Mouse (Mus musculus) olfactory bulb, adult 2 months (tissue): ENCODE measurements around the gene Rer1. TPM values are rescaled to one million over a fixed set of nuclear protein-coding genes. Genes with fewer than 3 reads are reported as not detected.

Source experiments
- H3K27ac ChIP-seq: fragments of 200-500 bp; 2 replicates; pipeline ENCODE4 v1.5.1; 2012; ENCODE audit warnings: low read depth, low read length; ENCODE audit not compliant: insufficient read depth
- H3K4me1 ChIP-seq: fragments of 200-500 bp; 2 replicates; pipeline ENCODE4 v1.6.1; 2012; ENCODE audit warnings: low read length; ENCODE audit not compliant: control insufficient read depth, insufficient read depth
- H3K4me3 ChIP-seq: fragments of 200-500 bp; 2 replicates; pipeline ENCODE4 v1.5.1; 2012; ENCODE audit warnings: mild to moderate bottlenecking, low read depth, low read length, moderate library complexity; ENCODE audit not compliant: insufficient read depth
- CTCF ChIP-seq: fragments of 200-500 bp; IDR thresholded peaks from 2 replicates; pipeline ENCODE4 v1.5.1; 2012; ENCODE audit warnings: low read depth, mild to moderate bottlenecking, low read length, moderate library complexity; ENCODE audit not compliant: insufficient read depth
- POLR2A ChIP-seq: fragments of 200-500 bp; IDR thresholded peaks from 2 replicates; pipeline ENCODE4 v1.6.1; 2012; ENCODE audit warnings: mild to moderate bottlenecking, low read depth, low read length, moderate library complexity; ENCODE audit not compliant: insufficient read depth
- WGBS: fragments of 180-500 bp; shearing (Covaris S2); methylation state at CpG from one replicate; pipeline ENCODE4 v1.1.7; 2018; 5-methylcytosine and 5-hydroxymethylcytosine counted together
- polyA plus RNA-seq: library from polyadenylated mRNA; stranded (reverse); fragments of >200 nt; gene quantifications from 2 replicates; pipeline ENCODE4 v1.2.4, GENCODE M21; 2012; ENCODE audit warnings: low replicate concordance; ENCODE audit not compliant: missing spikeins, insufficient read depth, insufficient read length

Gene Rer1
- polyA plus RNA-seq, 1 experiment, result not detected

DNA sequence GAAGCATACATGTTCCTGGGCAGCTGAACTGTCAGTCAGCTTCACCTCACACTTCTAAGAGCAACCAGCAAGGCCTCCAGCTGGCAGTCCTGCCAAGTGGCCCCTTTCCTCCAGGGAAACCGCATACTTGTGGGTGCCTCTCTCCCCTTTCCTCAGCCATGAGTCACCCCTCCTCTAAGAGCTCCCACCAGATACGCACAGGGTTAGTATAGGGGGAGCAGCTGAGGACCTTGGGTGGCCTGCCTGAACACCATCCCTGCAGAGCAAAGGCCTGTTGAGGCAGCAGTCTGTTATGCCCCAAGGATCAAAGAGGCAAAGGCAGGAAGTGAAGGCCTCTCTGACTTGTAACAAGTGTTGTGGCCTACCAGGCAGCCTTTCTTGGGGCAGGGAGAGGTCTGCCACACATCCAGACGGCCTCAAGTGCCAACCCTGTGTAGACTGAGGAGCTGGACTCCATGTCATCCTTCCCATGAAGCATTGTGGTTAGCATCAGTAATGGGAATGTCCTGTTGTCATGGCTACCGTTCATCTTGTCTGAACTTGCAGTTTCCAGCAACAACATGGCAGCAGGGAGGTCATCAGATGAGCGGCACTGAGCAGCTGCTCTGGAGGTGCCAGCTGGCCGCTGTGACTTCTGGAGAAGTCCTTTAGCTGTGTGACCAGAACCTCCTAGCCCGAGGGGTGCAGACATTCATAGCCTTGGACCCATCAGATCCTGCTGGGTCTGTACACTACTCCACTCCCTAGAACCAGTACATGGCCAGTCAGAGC, 40.6 kb upstream of the Rer1 start:
- 64% methylated on average over 7 of the region's 7 CpGs for WGBS
- TF ChIP-seq CTCF (no peak), POLR2A (no peak)
- Histone ChIP-seq H3K4me3 (no peak overlapping the region), H3K4me1 (peaks cover 84% of the 10 kb centered on the region), H3K27ac (peak overlapping the region; percentile 7; the same call in 1 of the 2 replicates)

DNA sequence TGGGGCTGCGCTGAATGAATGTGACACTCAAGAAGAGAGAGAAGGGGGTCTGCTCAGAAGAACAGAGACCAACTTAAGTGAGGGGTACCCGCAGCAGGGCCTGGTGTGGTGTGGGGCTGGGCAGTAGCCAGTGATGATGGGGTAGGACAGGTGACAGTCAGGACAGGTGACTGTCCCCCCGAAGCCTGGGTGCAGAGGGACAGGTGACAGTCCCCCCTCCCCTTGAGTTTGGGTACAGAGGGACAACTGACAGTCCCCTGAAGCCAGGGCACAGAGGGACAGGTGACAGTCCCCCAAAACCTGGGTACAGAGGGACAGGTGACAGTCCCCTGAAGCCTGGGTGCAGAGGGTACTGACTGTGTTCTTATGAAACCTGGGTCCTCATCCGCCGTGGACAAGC, 40.0 kb upstream of the Rer1 start:
- Histone ChIP-seq H3K4me1 (peaks cover 85% of the 10 kb centered on the region), H3K27ac (no peak overlapping the region), H3K4me3 (no peak overlapping the region)
- TF ChIP-seq POLR2A, result no peak
- WGBS, result 97% methylated on average over 5 of the region's 5 CpGs

- no peak for TF ChIP-seq CTCF
- TF ChIP-seq POLR2A, result no peak
- 85% methylated on average over 7 of the region's 7 CpGs for WGBS
These were observed 39.1 kb upstream of the Rer1 start for GRCm38 (mm10) chr4:155125310-155125709.

GRCm38 (mm10) chr4:155123868-155124534, 37.8 kb upstream of the Rer1 start:
- H3K4me1 ChIP-seq, result peaks cover 79% of the 10 kb centered on the region
- WGBS, result 80% methylated on average over 9 of the region's 9 CpGs
- TF ChIP-seq POLR2A, result no peak
- no peak for TF ChIP-seq CTCF
- H3K27ac ChIP-seq, result peak overlapping the region; percentile 95
- H3K4me3 ChIP-seq, result no peak overlapping the region

More at GRCm38 (mm10) chr4:155125310-155125709, 39.1 kb upstream of the Rer1 start:
- Histone ChIP-seq H3K27ac (no peak overlapping the region), H3K4me1 (peaks cover 85% of the 10 kb centered on the region), H3K4me3 (no peak overlapping the region)

DNA sequence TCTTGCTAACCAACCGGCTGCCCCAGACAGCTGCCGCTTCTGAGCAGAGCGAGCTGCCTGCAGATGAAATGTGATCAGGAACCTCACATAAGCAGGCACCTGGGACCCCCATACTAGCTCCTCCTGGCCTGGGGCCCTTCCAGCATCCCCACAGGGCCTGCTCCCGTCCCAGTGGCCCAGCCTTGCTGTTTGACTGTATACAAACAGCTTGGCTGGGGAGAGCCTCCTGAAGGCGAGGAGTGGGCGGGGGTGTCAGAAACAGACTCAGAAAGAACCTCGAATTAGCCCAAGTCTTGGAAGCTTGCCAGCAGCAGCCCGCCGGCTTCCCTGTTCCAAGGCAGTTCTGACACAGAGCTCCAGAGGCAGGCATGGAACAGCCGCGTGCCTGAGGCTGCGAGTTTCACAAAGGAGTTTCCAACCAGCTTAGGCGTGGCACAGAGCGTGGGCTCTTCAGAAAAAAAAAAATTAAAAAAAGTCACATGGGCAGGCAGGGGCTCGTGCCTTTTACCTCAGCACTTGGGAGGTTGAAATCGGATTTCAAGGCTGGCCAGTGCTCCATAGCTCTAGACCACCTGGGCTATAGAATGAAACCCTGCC, 36.4 kb upstream of the Rer1 start:
- WGBS, result 7% methylated on average over 16 of the region's 16 CpGs
- peaks cover 77% of the 10 kb centered on the region for H3K4me1 ChIP-seq
- TF ChIP-seq CTCF (no peak), POLR2A (no peak)
- no peak overlapping the region for H3K4me3 ChIP-seq
- peak overlapping the region; percentile 95 for H3K27ac ChIP-seq

- Histone ChIP-seq H3K4me1 (peaks cover 77% of the 10 kb centered on the region), H3K27ac (peak overlapping the region; percentile 89), H3K4me3 (no peak overlapping the region)
- TF ChIP-seq CTCF (no peak), POLR2A (no peak)
- WGBS, result 61% methylated on average over 6 of the region's 6 CpGs
These were observed 35.8 kb upstream of the Rer1 start for GRCm38 (mm10) chr4:155121915-155122443.

DNA sequence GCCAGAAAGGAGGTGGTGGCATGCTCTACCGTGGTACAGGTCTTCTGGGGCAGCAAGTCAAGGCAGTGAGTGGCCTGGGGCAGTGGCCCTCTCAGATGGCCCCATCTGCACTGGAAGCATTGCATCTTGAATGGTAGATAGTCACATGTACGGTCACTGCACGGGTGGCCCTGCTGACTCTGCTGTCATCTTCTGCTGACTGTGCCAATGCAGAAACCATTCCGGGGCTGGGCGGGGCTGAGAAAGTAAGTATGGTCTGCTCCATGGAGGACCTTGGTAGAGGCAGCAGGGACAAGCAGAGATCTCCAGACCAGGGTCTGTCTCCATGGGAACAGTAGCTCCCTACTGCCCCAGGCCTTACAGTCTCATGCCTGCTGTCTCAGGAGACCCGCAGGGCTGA, 35.0 kb upstream of the Rer1 start:
- Histone ChIP-seq H3K4me3 (no peak overlapping the region), H3K4me1 (peaks cover 76% of the 10 kb centered on the region), H3K27ac (peak overlapping the region; percentile 89)
- TF ChIP-seq POLR2A (no peak), CTCF (no peak)
- 70% methylated on average over 6 of the region's 6 CpGs for WGBS

GRCm38 (mm10) chr4:155120583-155120982, 34.4 kb upstream of the Rer1 start:
- peak overlapping the region; percentile 89 for H3K27ac ChIP-seq
- no peak overlapping the region for H3K4me3 ChIP-seq
- no peak for TF ChIP-seq CTCF
- no peak for TF ChIP-seq POLR2A
- WGBS, result 71% methylated on average over 5 of the region's 5 CpGs
- H3K4me1 ChIP-seq, result peaks cover 76% of the 10 kb centered on the region

GRCm38 (mm10) chr4:155120038-155120437, 33.9 kb upstream of the Rer1 start:
- WGBS, result 86% methylated on average over 7 of the region's 7 CpGs
- TF ChIP-seq POLR2A, result no peak
- no peak for TF ChIP-seq CTCF
- Histone ChIP-seq H3K4me1 (peaks cover 75% of the 10 kb centered on the region), H3K27ac (peak overlapping the region; percentile 89; the same call in 1 of the 2 replicates), H3K4me3 (no peak overlapping the region)
